In the genomic region with DNA sequence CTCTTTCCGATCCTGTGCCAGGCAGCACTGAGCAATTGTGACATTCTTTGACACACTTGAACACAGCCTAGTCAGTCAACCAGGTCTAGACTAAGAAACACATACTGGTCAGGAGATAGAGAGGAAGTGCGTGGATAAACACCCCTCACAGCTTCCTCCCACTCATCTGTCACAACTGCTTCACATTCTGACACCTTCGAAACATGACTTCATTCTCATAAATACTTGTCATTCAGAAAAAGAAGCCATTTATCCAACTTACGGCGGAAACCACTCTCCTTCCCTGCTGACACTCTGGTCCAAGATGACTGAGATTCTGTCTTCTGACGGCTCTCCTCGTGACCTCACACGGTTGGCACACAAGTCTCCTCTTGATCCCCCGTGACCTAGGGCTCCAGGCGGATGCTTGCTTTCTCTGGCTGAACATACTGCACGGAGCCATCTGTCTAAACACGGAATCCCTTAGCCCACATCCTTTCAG, we compare ENCODE assay signal across 11 mouse cellular contexts.
A peak's percentile ranks its signal among the peaks of the same experiment; 100 is the strongest.
DNase-seq lines count a peak whose midpoint lies in the region; ATAC-seq and TF ChIP-seq lines count a peak whose summit lies in the region.
"Had no signal": no experiment of that assay in that cellular context is flagged by ENCODE, and none has a peak within 500 bp of the region (broad histone marks: within the 10 kb centered on the region; RNA-seq: fewer than 3 reads in every experiment).

No protein-coding gene starts in this region.

- no peak overlapping the region for H3K27ac ChIP-seq in midbrain, embryonic 14.5 days (replicated peaks; ENCODE audit: low read depth, low read length)
- H3K27ac ChIP-seq in midbrain, embryonic 15.5 days, result no peak overlapping the region
- H3K27ac ChIP-seq in layer of hippocampus, adult 2 months, result no peak overlapping the region
- no peak overlapping the region for H3K27ac ChIP-seq in limb, embryonic 10.5 days

- H3K4me3 ChIP-seq in midbrain, embryonic 14.5 days (replicated peaks; ENCODE audit: low read depth, low read length), result no peak overlapping the region
- H3K4me3 ChIP-seq in midbrain, embryonic 15.5 days, result no peak overlapping the region
- no peak overlapping the region for H3K4me3 ChIP-seq in layer of hippocampus, adult 2 months
- H3K4me3 ChIP-seq in limb, embryonic 10.5 days, result no peak overlapping the region
- H3K4me3 ChIP-seq: myocyte had no signal

- peak; percentile 18 for DNase-seq in midbrain, embryonic 14.5 days
- DNase-seq in embryo, embryonic 11 days, result peak; percentile 45
- DNase-seq in thymus, postnatal 36 days, result peak; percentile 29 to 58
- no peak for DNase-seq in left cerebral cortex, adult 18-20 months (ENCODE audit: low spot score in 2 of 2)
- DNase-seq in layer of hippocampus, adult 2 months (ENCODE audit: low spot score in 2 of 2), result no peak
- DNase-seq in limb, embryonic 10.5 days (ENCODE audit: low spot score), result no peak
- DNase-seq: heart, postnatal 4 days; kidney, postnatal 10 days had no signal

- no peak overlapping the region for H3K9ac ChIP-seq in midbrain, embryonic 14.5 days (replicated peaks; ENCODE audit: low read length)
- no peak overlapping the region for H3K9ac ChIP-seq in midbrain, embryonic 15.5 days

- no peak for TF ChIP-seq CTCF in layer of hippocampus, adult 2 months (conservative IDR thresholded peaks at IDR 0.05)

- WGBS in midbrain, embryonic 14.5 days, result 67% methylated on average over 12 of the region's 12 CpGs
- 63% methylated on average over 12 of the region's 12 CpGs for WGBS in midbrain, embryonic 15.5 days
- 85% methylated on average over 12 of the region's 12 CpGs for WGBS in limb, embryonic 10.5 days

- H3K36me3 ChIP-seq in midbrain, embryonic 14.5 days (ENCODE audit: control insufficient read depth, insufficient read depth, low read length), result no peaks in the 10 kb centered on the region
- H3K36me3 ChIP-seq in midbrain, embryonic 15.5 days (replicated peaks), result no peaks in the 10 kb centered on the region
- no peaks in the 10 kb centered on the region for H3K36me3 ChIP-seq in limb, embryonic 10.5 days

- H3K4me1 ChIP-seq in midbrain, embryonic 14.5 days (ENCODE audit: control insufficient read depth, insufficient read depth, low read length), result peaks cover 8% of the 10 kb centered on the region
- H3K4me1 ChIP-seq in midbrain, embryonic 15.5 days, result peaks cover 7% of the 10 kb centered on the region; the same call in 1 of the 2 replicates
- H3K4me1 ChIP-seq in limb, embryonic 10.5 days, result peaks cover 7% of the 10 kb centered on the region

- ATAC-seq in midbrain, embryonic 14.5 days (ENCODE audit: low FRiP score, low TSS enrichment), result no peak
- ATAC-seq in midbrain, embryonic 15.5 days (replicated peaks), result no peak
- ATAC-seq in megakaryocyte, adult 5-6 weeks (ENCODE audit: poor library complexity, severe bottlenecking), result 0 out of 2 replicates have a peak, but pooled peaks have one; percentile 17

- H3K9me3 ChIP-seq in midbrain, embryonic 14.5 days (ENCODE audit: control insufficient read depth, low read length), result no peaks in the 10 kb centered on the region
- no peaks in the 10 kb centered on the region for H3K9me3 ChIP-seq in midbrain, embryonic 15.5 days
- H3K9me3 ChIP-seq in limb, embryonic 10.5 days (replicated peaks), result no peaks in the 10 kb centered on the region

- H3K4me2 ChIP-seq in midbrain, embryonic 14.5 days (ENCODE audit: low read length), result no peak overlapping the region
- H3K4me2 ChIP-seq in midbrain, embryonic 15.5 days, result no peak overlapping the region

- H3K27me3 ChIP-seq in midbrain, embryonic 14.5 days (ENCODE audit: control insufficient read depth, insufficient read depth, low read length), result peaks cover 8% of the 10 kb centered on the region; the same call in 1 of the 2 replicates
- H3K27me3 ChIP-seq in midbrain, embryonic 15.5 days (replicated peaks), result no peaks in the 10 kb centered on the region
- H3K27me3 ChIP-seq in limb, embryonic 10.5 days (ENCODE audit: low read depth, poor library complexity, severe bottlenecking), result no peaks in the 10 kb centered on the region

Comparison
In these comparisons a context has a peak if more than half of its experiments do, and no peak if none do; other contexts are left out.
1. DNase-seq: peak in midbrain, embryonic 14.5 days (single experiment), embryo, embryonic 11 days (single experiment) and thymus, postnatal 36 days (2 of 2); none in left cerebral cortex, adult 18-20 months (0 of 2), layer of hippocampus, adult 2 months (0 of 2) and limb, embryonic 10.5 days (single experiment).